Mouse (Mus musculus) megakaryocyte-erythroid progenitor cell, adult 5-6 weeks (primary cell): ENCODE data around the gene Bbx. TPM values are rescaled to one million over a fixed set of nuclear protein-coding genes. Genes with fewer than 3 reads are reported as not detected.

Source experiments
- ATAC-seq: replicated peaks from 2 replicates; pipeline ENCODE4 v1.8.0; 2016; ENCODE audit warnings: mild to moderate bottlenecking, inconsistent platforms; ENCODE audit not compliant: severe bottlenecking, poor library complexity, low FRiP score, low TSS enrichment
- total RNA-seq, 2 experiments: library from RNA; stranded (forward) in 1 of 2; stranded (reverse) in 1 of 2; fragments of 200-1000, 215-1000 nt in 1 of 2; fragments of >200 nt in 1 of 2; fragmentation: Nextera tagmentation in 1 of 2; gene quantifications; 2 replicates each; pipeline ENCODE4 v1.2.3; 2014 to 2017

The Bbx gene
- total RNA-seq, 2 experiments from 2014 or later: 10.6 to 19.1 TPM

DNA sequence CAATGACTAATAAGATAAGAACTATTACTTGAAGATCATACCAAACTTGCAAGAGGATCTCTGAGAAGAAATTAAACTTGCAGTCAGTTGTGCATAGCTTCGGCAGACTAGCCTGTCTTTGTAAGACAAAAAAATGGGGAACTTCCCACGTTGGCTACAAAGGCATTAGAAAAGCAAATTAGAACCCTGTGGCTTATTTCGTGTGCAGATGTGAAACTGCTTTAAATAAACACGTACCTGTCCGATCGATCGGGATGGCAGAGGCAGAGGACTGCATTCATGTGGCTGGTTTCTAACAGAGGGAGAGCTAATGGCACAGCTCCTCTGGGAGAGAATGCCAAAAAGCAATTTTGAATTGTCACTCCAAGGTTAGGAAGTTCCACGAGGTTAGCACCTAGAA is 16.8 kb downstream of the Bbx start:
- ATAC-seq: no peak

GRCm38 (mm10) chr16:50402851-50403250 is 29.3 kb downstream of the Bbx start:
- peak; percentile 84 for ATAC-seq

DNA sequence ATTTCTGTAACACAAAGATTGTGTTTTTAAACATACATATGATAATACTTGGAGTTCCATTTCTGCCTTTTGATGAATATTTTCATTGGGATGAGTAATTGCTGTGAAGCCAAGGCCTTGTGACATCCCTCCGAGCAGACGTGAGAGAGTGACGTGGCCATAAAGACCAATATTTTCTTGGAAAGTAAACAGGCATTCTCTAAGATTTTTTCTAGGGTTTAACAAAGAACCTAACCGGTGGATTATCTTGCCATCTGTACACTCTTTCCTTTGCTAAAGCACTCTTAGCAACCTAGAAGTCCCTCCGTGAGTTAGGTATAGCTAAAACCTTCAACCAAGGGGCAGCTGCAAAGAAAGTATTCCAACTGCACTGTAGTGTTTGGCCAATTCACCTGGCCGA is 32.4 kb downstream of the Bbx start:
- ATAC-seq: no peak

GRCm38 (mm10) chr16:50398564-50398963 is 33.6 kb downstream of the Bbx start:
- ATAC-seq: no peak

- ATAC-seq: no peak
Observed at GRCm38 (mm10) chr16:50395928-50396612, 36.1 kb downstream of the Bbx start.

- no peak for ATAC-seq
Observed at GRCm38 (mm10) chr16:50388499-50388898, 43.7 kb downstream of the Bbx start.

- no peak for ATAC-seq
Observed at GRCm38 (mm10) chr16:50383541-50383940, 48.6 kb downstream of the Bbx start.

- 0 out of 2 replicates have a peak, but pooled peaks have one; percentile 13 for ATAC-seq
Observed at GRCm38 (mm10) chr16:50381351-50381746, 50.8 kb downstream of the Bbx start.

DNA sequence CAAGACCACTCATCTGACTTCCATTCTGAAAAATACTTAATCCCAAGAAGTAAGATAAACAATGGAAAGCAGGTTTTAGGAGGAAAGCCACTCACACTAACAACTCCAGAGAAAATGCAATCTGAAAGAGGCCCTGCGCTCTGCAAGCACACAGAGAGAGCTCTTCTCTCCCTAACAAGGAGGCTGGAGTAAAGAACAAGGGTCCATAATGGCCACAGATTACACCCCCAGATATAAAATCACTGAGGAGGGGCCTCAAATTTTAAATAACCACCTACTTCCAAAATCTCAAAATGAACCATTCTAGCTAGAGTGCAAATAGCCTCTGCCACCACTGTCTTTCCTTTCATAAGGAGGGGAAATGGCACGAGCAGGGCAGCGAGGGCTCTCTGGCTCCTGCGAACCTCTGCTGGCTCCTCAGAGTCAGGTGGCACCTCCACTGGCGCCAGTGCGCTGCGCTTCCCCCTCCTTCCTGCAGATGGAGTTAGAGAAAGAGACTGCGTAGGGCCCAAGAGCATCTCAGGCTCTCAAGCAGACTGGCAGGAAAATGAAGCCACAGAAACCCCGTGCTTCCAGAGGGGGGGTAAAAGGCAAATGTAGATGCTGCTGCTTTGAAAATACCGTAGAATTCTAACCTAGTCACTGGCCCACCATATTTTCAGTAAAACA is 51.4 kb downstream of the Bbx start:
- peak; percentile 100 for ATAC-seq

DNA sequence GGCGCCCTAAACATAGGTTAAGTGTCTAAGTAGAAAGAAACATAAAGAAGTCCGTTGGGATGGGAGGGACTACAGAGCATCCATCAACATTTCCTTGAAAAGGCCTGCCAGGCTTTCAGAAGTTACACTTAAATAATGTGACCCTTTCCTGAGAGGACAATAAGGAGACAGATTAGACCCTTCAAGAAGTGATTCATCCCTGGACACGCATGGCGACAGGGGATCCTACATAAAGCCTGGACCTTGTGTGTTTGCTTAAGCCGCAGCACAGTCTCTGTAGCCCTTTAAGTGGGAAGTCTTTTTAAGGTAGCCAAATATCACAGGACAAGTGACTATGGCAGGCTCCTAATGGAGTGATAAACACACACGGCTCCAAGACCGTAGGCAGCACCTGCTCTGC is 52.0 kb downstream of the Bbx start:
- ATAC-seq: no peak

DNA sequence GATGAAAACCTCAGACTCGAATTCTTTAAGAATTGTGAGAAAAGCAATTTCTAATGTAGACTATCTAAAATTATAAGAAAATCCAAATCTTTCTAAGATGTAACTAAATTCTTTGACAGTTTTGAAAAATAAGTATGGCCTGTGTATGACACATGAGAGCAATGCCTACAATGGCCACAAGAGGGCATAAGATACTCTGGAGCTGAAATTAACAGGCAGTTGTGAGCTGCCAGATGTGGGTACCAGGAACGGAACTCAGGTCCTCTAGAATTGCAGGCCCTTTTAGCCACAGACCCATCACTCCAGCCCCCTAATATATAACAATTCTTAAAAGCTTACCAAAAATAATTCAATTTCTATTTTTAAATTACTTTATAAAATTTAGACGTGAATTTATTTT is 57.6 kb downstream of the Bbx start:
- ATAC-seq: peak; percentile 79

DNA sequence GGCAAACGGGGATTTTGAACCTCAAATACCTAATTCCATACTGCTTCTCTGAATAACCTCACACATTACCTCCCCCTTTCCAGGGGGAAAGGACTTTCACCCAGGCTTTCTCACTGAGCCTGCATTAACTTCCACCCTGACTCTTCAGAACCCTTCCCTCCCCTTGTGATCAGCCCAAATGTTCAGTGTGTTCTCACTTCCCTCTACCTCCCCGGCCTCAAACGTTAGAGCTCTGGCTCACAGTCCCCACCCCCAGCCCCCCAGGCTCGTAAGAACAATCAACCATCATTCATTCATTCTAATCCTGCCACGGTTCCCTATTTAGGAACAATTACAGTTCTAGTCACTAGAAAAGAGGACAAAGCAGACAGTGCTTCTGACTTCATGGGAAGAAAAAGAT is 58.5 kb downstream of the Bbx start:
- no peak for ATAC-seq

- ATAC-seq: no peak
Observed at GRCm38 (mm10) chr16:50372543-50372942, 59.6 kb downstream of the Bbx start.

DNA sequence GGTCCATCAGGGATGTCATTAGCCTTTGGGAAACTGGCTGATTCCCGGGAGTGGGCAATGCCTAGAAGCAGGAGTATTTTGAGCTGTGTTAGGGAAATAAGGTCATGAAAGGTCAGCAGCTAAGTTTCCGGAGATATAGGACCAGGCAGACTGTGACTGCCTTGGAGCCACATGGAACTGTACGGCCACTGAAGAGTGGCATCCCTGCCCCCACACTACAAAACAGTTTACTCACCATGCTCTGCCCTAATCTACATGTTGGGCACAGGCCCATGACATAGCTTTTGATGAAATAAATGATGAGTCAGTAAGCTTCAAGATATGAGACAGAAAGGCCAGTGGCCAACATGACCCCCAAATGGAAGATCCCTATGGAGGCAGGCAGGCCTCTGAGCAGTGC is 60.7 kb downstream of the Bbx start:
- ATAC-seq: no peak

GRCm38 (mm10) chr16:50370423-50370822 is 61.8 kb downstream of the Bbx start:
- ATAC-seq: no peak

DNA sequence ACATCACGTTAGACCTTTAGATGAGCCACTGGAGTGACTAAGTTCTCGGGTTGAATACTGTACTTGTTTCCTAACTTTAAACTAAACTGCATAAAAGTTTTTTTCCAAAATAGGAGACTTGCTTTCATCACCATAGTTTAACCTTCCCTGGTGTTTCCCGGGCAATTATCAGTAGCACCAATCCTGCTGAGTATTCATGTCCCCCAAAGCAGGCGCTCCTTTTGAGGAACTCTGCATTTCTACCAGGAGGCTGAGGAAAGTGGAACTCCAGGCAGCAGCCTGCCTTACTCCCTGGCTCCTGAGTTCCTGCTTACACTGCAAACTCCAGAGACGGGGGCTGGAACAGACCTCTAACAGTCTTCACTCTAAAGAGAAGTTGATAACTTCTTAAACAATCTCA is 65.6 kb downstream of the Bbx start:
- no peak for ATAC-seq

- peak; percentile 73 for ATAC-seq
Observed at GRCm38 (mm10) chr16:50364189-50365059, 67.8 kb downstream of the Bbx start.

DNA sequence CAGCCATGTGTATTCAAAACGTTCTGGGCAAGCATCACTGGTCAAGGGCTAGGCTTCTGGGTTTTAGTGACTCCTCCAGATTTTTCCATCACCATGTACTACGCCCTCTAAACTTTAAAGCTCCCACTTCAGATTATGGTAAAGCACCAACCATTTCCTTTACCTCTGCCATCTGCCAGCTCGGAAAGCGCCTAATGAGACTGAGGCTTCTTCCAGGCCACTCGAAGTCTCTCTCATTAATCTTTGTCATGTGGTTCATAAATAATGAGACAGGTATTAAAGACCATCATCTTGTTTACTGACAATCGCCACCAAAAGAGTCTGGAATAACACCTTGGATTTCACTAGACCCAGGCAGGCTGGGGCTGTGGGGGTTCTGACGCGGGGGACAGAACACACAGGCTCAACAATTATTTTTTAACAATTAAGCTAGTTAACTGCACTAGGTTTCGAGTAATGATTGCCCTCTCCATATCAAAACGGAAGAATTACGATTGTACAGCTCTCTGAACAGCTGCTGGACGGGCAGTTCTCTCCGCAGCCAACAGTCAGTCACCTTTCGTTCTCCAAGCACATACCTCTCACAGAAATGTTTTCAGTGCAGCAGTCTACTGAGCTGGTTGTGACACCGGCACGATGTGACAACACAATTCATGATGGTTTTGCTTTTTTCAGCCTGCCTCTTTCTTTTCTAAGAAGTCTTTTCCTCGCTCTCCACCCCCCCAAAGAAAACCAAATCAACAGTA is 68.6 kb downstream of the Bbx start:
- no peak for ATAC-seq

DNA sequence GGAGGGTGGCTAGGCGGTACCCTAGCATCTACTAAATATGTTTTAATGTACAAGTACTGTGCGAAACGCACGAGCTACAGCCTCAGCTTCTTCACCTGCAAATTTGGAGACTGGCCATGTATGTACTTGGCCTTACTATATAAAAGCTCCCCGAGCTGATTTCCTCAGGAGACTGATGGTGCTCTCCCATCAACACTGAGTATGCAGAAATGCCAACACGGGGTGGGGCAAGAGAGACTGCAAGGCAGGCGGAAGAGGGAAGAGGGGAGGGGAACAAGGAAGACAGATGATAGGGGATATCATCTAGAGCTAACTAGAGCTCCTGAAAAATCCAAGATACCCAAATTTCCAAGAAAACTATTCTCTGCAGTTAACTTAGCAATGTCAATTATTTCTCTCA is 71.6 kb downstream of the Bbx start:
- no peak for ATAC-seq

DNA sequence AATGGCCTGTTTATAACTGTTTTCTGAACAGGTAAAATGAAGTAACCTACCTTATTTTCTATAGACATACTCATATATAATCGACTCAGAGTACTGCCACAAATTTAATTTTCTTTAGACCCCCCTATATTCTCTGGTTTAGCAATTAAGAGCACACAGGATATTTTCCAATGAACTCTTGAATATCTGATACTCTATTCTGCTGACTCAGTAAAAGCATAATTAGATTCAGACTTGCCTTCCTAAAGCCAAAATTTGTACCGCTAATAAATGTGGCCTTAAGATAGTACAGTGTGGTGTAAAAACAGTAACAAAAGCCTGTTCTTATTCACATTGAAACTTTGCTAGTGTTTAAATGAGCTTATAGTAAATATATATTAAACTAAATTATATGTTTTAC is 102.5 kb downstream of the Bbx start:
- no peak for ATAC-seq
